Mouse (Mus musculus) neural tube, embryonic 15.5 days (tissue): ENCODE data around the gene Sdccag8. TPM values are rescaled to one million over a fixed set of nuclear protein-coding genes. Genes with fewer than 3 reads are reported as not detected.

Experiments
- ATAC-seq: fragments of 200-750 bp; cut with Nextera tagmentation; 2 replicates; pipeline ENCODE4 v1.8.0; 2017; ENCODE audit warnings: mild to moderate bottlenecking, moderate TSS enrichment, moderate library complexity; ENCODE audit not compliant: low FRiP score
- H3K27ac ChIP-seq: fragments of 300-500 bp; sonication (generic); replicated peaks from 2 replicates; pipeline ENCODE4 v1.5.1; 2015; ENCODE audit warnings: mild to moderate bottlenecking, inconsistent platforms
- H3K27me3 ChIP-seq: fragments of 300-500 bp; sonication (generic); replicated peaks from 2 replicates; pipeline ENCODE4 v1.6.1; 2015; ENCODE audit warnings: inconsistent platforms
- H3K36me3 ChIP-seq: fragments of 300-500 bp; sonication (generic); 2 replicates; pipeline ENCODE4 v1.6.1; 2015; ENCODE audit warnings: inconsistent platforms
- H3K4me1 ChIP-seq: fragments of 300-500 bp; sonication (generic); 2 replicates; pipeline ENCODE4 v1.6.1; 2015; ENCODE audit warnings: inconsistent platforms
- H3K4me2 ChIP-seq: fragments of 300-500 bp; sonication (generic); 2 replicates; pipeline ENCODE4 v1.6.1; 2015; ENCODE audit warnings: inconsistent platforms, mild to moderate bottlenecking, moderate library complexity
- H3K4me3 ChIP-seq: fragments of 300-500 bp; sonication (generic); replicated peaks from 2 replicates; pipeline ENCODE4 v1.5.1; 2015; ENCODE audit warnings: mild to moderate bottlenecking, inconsistent platforms
- H3K9ac ChIP-seq: fragments of 300-500 bp; sonication (generic); replicated peaks from 2 replicates; pipeline ENCODE4 v1.6.1; 2015; ENCODE audit warnings: mild to moderate bottlenecking, inconsistent platforms
- H3K9me3 ChIP-seq: fragments of 300-500 bp; sonication (generic); replicated peaks from 2 replicates; pipeline ENCODE4 v1.6.1; 2016; ENCODE audit warnings: inconsistent platforms
- WGBS: fragments of 180-500 bp; shearing (Covaris S2); methylation state at CpG from one replicate; pipeline ENCODE4 v1.1.7; 2015; ENCODE audit warnings: mixed read lengths; 5-methylcytosine and 5-hydroxymethylcytosine counted together
- polyA plus RNA-seq: library from polyadenylated mRNA; unstranded; fragments of >200 nt; fragmentation: Nextera tagmentation; extraction: Ambion mirVana; gene quantifications from 2 replicates; pipeline ENCODE4 v1.2.1, GENCODE M21; 2015

The Sdccag8 gene
- polyA plus RNA-seq, 1 experiment from 2014 or later = 20.5 TPM

DNA sequence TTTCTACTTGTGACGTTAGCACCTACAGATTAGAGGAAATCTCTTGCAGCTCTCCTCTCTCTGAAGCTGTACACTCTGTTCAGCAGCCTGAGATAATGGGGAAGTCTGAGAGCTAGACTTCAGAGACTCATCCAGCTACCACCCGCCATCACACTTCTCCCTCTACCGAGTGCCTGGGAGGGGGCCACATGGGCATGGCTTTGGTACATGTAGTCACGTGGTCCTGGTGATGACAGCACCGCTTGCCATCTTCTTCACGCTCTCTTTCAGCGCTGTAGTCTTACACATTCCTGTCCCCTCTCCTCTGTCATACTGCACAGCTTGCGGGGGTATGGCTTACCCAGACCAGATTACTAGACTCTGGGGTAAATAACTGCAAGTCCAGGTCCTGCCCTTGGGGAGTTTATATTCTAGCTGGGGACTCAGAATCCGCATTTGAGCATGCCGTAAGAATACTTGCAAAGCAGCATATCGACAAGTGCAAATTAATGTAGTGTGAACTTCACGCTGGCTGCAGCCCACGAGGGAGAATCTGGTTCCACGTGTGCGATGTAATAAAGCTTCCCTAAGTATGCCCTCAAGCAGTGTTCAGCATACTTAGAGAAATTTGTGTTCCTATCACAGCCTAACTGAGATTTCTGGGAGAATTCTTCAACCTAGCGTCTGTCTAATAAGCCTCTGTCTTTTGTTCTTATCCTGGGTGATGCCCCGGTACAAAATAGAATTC lies 70.9 kb downstream of the Sdccag8 start:
- no peak overlapping the region for H3K27ac ChIP-seq
- no peak overlapping the region for H3K4me3 ChIP-seq
- no peaks in the 10 kb centered on the region for H3K9me3 ChIP-seq
- ATAC-seq = peak; percentile 66
- no peaks in the 10 kb centered on the region for H3K27me3 ChIP-seq
- H3K4me2 ChIP-seq = no peak overlapping the region
- H3K36me3 ChIP-seq = no peaks in the 10 kb centered on the region
- 0 out of 2 replicates have a peak, but pooled peaks cover 5% of the 10 kb centered on the region for H3K4me1 ChIP-seq
- no peak overlapping the region for H3K9ac ChIP-seq
- 55% methylated on average over 17 of the region's 17 CpGs for WGBS

DNA sequence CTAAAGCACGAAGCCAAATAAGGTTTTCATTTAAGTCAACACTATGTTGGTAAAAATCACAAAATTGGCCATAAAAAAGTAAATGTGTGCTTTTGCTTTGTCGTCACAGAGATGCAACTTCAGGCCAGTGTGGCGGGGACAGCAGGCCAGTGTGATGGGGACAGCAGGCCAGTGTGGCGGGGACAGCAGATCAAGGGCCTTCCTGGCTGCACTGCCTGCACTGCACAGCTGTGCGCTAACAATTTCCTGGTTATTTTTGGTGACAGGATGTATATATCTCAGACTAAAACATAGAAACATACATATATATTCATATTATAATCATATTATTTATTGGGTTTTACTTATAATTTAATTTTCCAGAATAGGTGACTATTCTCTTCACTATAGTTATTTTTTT lies 71.5 kb downstream of the Sdccag8 start:
- no peak overlapping the region for H3K4me2 ChIP-seq
- 85% methylated on average over 5 of the region's 5 CpGs for WGBS
- ATAC-seq = no peak
- no peak overlapping the region for H3K9ac ChIP-seq
- H3K36me3 ChIP-seq = no peaks in the 10 kb centered on the region
- H3K27me3 ChIP-seq = no peaks in the 10 kb centered on the region
- H3K9me3 ChIP-seq = no peaks in the 10 kb centered on the region
- H3K27ac ChIP-seq = no peak overlapping the region
- 0 out of 2 replicates have a peak, but pooled peaks cover 5% of the 10 kb centered on the region for H3K4me1 ChIP-seq
- H3K4me3 ChIP-seq = no peak overlapping the region

DNA sequence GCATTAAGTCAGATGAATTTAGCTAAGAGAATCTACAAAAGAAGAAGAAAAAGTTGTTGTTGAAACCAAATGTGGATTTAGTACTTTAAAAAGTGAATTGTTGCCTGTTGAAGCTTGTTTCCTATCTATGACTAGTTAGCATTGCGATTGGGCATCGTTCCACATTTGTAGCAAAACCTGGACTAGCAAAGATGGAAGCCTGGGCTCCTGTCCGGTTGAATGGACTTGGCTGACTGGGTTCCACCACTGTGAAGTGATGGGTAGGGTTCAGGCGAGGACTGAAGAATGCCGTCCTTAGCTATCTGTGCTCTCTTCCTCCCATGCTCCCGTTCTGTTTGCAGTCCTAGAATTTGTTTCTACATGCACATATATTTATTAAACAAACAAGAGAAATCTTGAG lies 89.3 kb downstream of the Sdccag8 start:
- H3K4me3 ChIP-seq = no peak overlapping the region
- H3K9ac ChIP-seq = no peak overlapping the region
- no peaks in the 10 kb centered on the region for H3K9me3 ChIP-seq
- WGBS = 89% methylated on average over 6 of the region's 6 CpGs
- H3K27me3 ChIP-seq = no peaks in the 10 kb centered on the region
- no peak overlapping the region for H3K27ac ChIP-seq
- H3K4me2 ChIP-seq = no peak overlapping the region
- no peak for ATAC-seq
- H3K4me1 ChIP-seq = no peaks in the 10 kb centered on the region
- no peaks in the 10 kb centered on the region for H3K36me3 ChIP-seq

DNA sequence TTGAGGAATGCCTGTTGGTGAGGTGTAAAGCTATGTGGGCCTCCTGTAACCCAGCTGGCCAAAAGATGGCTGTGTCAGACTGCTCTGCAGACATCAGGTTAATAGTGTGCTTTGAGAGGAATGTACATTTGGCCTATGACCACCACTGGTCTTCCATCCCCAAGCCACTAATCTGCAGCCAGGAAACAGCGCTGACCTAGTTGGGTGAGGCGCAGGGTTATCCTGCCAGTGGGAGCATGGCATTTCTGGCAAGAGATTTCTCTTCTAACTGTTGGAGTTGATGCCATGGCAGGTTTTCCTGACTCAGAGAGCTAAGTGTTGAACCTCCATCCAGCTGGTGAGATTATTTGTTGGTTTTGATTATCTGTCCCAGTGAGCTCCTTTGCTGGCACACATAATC lies 101.5 kb downstream of the Sdccag8 start:
- ATAC-seq = no peak
- WGBS = 94% methylated on average over 2 of the region's 2 CpGs
- Histone ChIP-seq H3K9me3 (no peaks in the 10 kb centered on the region), H3K4me2 (no peak overlapping the region), H3K27ac (no peak overlapping the region), H3K36me3 (0 out of 2 replicates have a peak, but pooled peaks cover 3% of the 10 kb centered on the region), H3K9ac (no peak overlapping the region), H3K27me3 (no peaks in the 10 kb centered on the region), H3K4me3 (no peak overlapping the region), H3K4me1 (no peaks in the 10 kb centered on the region)

DNA sequence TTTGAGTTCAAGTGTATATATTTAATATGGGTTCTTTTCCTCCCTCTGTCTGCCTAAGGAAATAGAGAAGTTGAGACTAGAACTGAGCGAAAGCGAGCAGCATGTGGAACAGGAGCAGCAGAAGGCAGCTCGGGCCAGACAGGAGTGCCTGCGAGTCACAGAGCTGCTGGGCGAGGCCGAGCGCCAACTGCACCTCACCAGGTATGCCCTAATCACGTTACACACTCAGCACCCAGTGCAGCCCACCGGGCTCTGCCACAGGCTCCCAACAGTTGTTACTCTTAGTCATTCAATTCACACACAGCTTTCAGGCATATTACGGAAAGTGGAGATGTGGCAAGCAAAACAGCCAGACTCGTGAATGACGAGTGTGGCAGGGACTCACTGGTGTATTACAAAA lies 105.0 kb downstream of the Sdccag8 start:
- 96% methylated on average over 12 of the region's 12 CpGs for WGBS
- no peaks in the 10 kb centered on the region for H3K9me3 ChIP-seq
- H3K27ac ChIP-seq = no peak overlapping the region
- no peak overlapping the region for H3K4me3 ChIP-seq
- no peak overlapping the region for H3K4me2 ChIP-seq
- H3K27me3 ChIP-seq = no peaks in the 10 kb centered on the region
- no peak for ATAC-seq
- no peaks in the 10 kb centered on the region for H3K4me1 ChIP-seq
- H3K9ac ChIP-seq = no peak overlapping the region
- 0 out of 2 replicates have a peak, but pooled peaks cover 3% of the 10 kb centered on the region for H3K36me3 ChIP-seq

DNA sequence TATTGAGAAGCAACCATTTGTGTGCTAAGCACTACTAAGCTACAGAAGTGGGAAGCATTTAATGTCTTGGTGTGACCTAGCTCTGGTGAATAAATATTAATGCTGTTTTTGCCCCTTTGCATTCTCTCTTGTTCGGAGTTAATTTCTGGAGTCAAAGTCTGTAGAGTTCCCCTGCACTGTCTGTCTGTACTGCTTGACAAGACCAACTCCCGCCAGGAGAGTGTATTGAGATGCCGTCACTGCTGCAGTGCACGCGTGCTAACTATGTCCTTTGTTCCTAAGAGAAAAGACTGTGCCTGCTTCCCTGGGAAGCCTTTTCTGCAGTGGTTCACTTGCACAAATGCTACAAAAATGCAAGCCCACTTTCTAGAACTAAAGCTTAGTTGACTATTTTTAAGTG lies 108.4 kb downstream of the Sdccag8 start:
- H3K9ac ChIP-seq = no peak overlapping the region
- no peak overlapping the region for H3K27ac ChIP-seq
- H3K4me2 ChIP-seq = no peak overlapping the region
- ATAC-seq = no peak
- H3K4me3 ChIP-seq = no peak overlapping the region
- H3K27me3 ChIP-seq = no peaks in the 10 kb centered on the region
- no peaks in the 10 kb centered on the region for H3K9me3 ChIP-seq
- H3K36me3 ChIP-seq = 0 out of 2 replicates have a peak, but pooled peaks cover 3% of the 10 kb centered on the region
- 20% methylated on average over 5 of the region's 5 CpGs for WGBS
- no peaks in the 10 kb centered on the region for H3K4me1 ChIP-seq

DNA sequence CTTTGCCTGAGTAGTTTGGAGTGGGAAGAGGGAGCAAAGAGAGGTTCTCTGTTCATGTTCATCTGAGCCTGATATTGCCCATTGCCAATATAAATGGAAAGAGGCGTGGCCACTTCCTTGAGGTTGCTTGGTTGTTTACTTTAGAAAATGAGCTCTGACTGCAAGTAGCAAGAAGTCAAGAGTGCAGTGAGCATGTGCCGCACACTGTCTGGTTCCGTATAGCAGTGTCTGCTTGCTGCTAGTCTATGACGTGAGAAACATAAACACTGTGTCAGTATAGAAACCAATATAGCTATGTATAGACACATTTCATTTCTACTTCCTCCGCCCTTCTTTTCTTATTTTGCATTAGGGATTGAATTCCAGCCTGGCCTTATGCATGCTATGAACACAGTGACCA lies 111.5 kb downstream of the Sdccag8 start:
- no peak overlapping the region for H3K9ac ChIP-seq
- no peak overlapping the region for H3K4me2 ChIP-seq
- no peak for ATAC-seq
- no peak overlapping the region for H3K4me3 ChIP-seq
- no peaks in the 10 kb centered on the region for H3K27me3 ChIP-seq
- 91% methylated on average over 5 of the region's 5 CpGs for WGBS
- H3K4me1 ChIP-seq = no peaks in the 10 kb centered on the region
- no peaks in the 10 kb centered on the region for H3K9me3 ChIP-seq
- no peaks in the 10 kb centered on the region for H3K36me3 ChIP-seq
- H3K27ac ChIP-seq = no peak overlapping the region

DNA sequence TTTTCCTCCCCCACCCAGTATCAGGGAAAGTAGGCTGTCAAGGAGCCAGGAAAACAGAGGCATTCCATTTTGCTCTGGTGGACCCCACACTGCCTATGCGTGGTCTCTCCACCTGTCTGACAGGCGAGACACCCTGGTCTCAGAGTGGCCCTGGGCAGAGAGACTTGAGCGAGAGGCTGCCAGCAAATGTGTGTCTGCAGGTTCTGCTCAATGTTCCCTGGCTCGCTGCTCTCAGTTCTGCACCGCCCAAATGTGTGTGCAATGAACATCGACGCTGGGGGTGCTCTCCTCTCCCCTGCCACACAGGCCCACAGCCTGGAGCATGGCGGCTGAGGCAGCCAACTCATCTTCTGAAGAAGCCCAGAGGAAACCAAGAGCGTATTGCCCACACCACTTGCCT lies 112.9 kb downstream of the Sdccag8 start:
- WGBS = 91% methylated on average over 9 of the region's 9 CpGs
- Histone ChIP-seq H3K27ac (no peak overlapping the region), H3K4me1 (no peaks in the 10 kb centered on the region), H3K9me3 (no peaks in the 10 kb centered on the region), H3K27me3 (no peaks in the 10 kb centered on the region), H3K4me2 (no peak overlapping the region), H3K9ac (no peak overlapping the region), H3K36me3 (no peaks in the 10 kb centered on the region), H3K4me3 (no peak overlapping the region)
- no peak for ATAC-seq

DNA sequence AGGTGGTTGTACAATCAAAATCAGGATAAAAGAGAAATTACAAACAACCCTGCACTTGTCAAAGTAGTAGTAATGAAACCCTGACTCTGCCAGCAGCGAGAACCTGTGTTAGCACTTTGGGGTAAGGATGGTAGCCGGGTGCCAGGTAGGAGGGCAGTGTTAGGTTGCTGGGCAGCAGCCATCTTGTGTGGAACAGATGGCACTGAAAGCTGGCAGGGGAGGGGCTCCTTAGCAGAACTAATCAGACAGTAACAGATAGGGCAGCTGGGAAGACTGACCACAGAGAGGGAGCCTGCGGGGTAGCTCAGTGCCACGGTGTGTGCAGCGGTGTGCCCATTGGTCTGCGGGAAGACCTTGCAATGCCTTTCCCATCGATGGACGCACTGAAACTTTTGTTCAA lies 115.2 kb downstream of the Sdccag8 start:
- H3K4me2 ChIP-seq = no peak overlapping the region
- WGBS = 43% methylated on average over 8 of the region's 8 CpGs
- H3K27me3 ChIP-seq = no peaks in the 10 kb centered on the region

DNA sequence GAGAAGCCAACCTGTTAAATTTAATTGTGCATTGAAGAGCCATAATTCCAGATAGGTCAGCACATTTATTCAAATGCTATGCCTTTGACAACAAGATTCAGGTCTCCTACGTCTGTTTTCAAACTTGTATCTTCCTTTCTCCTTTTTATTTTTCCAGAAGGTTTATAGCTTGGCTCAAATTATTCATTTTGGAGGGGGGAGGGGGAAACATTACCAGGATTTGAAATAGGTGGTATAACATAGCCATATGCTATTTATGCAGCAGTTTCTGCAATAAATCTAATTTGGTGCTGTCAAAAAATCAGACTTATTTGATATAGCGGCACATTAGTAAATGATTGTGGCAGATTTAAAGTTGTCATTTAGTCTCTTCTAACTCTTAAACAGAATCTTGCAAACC lies 116.1 kb downstream of the Sdccag8 start:
- WGBS = 67% methylated on average over 2 of the region's 2 CpGs
- no peak overlapping the region for H3K9ac ChIP-seq
- no peak overlapping the region for H3K4me2 ChIP-seq
- no peaks in the 10 kb centered on the region for H3K36me3 ChIP-seq
- no peaks in the 10 kb centered on the region for H3K9me3 ChIP-seq
- no peak for ATAC-seq
- H3K27ac ChIP-seq = no peak overlapping the region
- no peak overlapping the region for H3K4me3 ChIP-seq
- no peaks in the 10 kb centered on the region for H3K4me1 ChIP-seq
- no peaks in the 10 kb centered on the region for H3K27me3 ChIP-seq

More for the DNA sequence above, 115.2 kb downstream of the Sdccag8 start:
- Histone ChIP-seq H3K9me3 (no peaks in the 10 kb centered on the region), H3K9ac (no peak overlapping the region), H3K4me1 (no peaks in the 10 kb centered on the region), H3K36me3 (no peaks in the 10 kb centered on the region), H3K27ac (no peak overlapping the region), H3K4me3 (no peak overlapping the region)
- peak; percentile 55 for ATAC-seq

DNA sequence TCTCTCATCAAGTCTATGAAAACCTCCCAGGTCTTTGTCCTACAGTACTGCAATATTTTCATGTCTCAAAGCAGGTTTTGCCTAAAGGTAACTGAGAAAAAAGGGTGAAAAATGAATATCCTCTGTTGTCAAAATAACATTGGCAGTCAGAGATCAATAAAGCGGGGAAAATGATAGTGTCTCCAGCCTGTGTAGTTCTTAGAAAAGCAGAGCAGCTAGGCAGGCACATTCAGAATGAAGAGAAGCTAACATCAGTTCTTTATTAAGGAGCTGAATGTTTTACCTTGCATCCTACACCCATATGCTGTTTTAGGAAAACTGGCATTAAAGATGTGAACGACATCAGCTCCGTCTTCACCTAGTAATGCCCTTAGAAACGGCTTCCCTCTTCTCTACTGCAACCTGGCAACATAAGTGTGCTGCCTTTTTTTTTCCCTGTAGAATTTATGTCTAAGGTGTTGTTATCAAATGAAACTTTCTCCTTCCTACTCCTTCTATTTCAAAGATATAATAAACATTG lies 116.6 kb downstream of the Sdccag8 start:
- H3K4me2 ChIP-seq = no peak overlapping the region
- no peak for ATAC-seq
- H3K27ac ChIP-seq = no peak overlapping the region
- no peak overlapping the region for H3K4me3 ChIP-seq
- 61% methylated on average over 4 of the region's 4 CpGs for WGBS
- H3K27me3 ChIP-seq = no peaks in the 10 kb centered on the region
- H3K9me3 ChIP-seq = no peaks in the 10 kb centered on the region
- H3K9ac ChIP-seq = no peak overlapping the region
- no peaks in the 10 kb centered on the region for H3K4me1 ChIP-seq
- no peaks in the 10 kb centered on the region for H3K36me3 ChIP-seq

DNA sequence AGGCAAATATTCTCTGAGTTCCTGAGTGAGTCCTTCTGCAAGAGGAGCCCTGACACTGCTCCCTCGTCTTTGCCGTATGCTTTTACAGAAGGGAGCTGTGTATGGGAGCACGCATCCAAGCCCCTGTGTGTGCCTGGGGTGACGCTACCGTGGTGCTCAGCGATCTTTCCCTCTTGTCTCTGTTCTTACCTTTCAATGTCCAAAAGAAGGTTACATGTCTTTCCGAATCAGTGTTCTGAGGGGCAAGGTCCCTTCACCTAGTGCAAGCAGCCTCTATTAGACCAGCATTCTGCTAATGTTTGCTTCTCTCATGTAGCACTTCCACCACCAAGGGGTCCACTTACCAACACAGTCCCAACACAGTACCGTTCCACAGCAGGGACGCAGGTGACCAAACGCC lies 117.1 kb downstream of the Sdccag8 start:
- no peak overlapping the region for H3K27ac ChIP-seq
- H3K9ac ChIP-seq = no peak overlapping the region
- H3K9me3 ChIP-seq = no peaks in the 10 kb centered on the region
- no peak for ATAC-seq
- H3K4me1 ChIP-seq = no peaks in the 10 kb centered on the region
- no peaks in the 10 kb centered on the region for H3K27me3 ChIP-seq
- H3K36me3 ChIP-seq = no peaks in the 10 kb centered on the region
- no peak overlapping the region for H3K4me2 ChIP-seq
- 82% methylated on average over 10 of the region's 10 CpGs for WGBS
- H3K4me3 ChIP-seq = no peak overlapping the region
